Mouse (Mus musculus): ENCODE measurements around the gene Zdhhc17. TPM values are rescaled to one million over a fixed set of nuclear protein-coding genes. Genes with fewer than 3 reads are reported as not detected.
A peak's percentile ranks its signal among the peaks of the same experiment; 100 is the strongest.

The Zdhhc17 gene
- polyA plus RNA-seq, 1 experiment from 2014 or later: 34.2 TPM

GRCm38 (mm10) chr10:110935081-110935480 is 74.9 kb downstream of the Zdhhc17 start:
- Histone ChIP-seq H3K9me3 (ENCODE audit: control insufficient read depth, low read depth, low read length) (no peaks in the 10 kb centered on the region), H3K9ac (replicated peaks; ENCODE audit: low read depth, low read length) (no peak overlapping the region), H3K4me3 (ENCODE audit: low read depth, low read length) (no peak overlapping the region), H3K4me2 (replicated peaks; ENCODE audit: low read depth, low read length) (no peak overlapping the region), H3K36me3 (ENCODE audit: control insufficient read depth, insufficient read depth, low read length) (peaks cover 14% of the 10 kb centered on the region; the same call in 1 of the 2 replicates), H3K4me1 (ENCODE audit: control insufficient read depth, insufficient read depth, low read length) (no peaks in the 10 kb centered on the region), H3K27ac (ENCODE audit: low read length) (no peak overlapping the region), H3K27me3 (ENCODE audit: control insufficient read depth, insufficient read depth, low read length) (no peaks in the 10 kb centered on the region)
- WGBS: 82% methylated on average over 11 of the region's 11 CpGs
- ATAC-seq (ENCODE audit: insufficient number of reproducible peaks, insufficient read depth, low FRiP score, low read depth): no peak

- no peak overlapping the region for H3K4me2 ChIP-seq (replicated peaks; ENCODE audit: low read depth, low read length)
- WGBS: 78% methylated on average over 5 of the region's 5 CpGs
- 0 out of 2 replicates have a peak, but pooled peaks cover 8% of the 10 kb centered on the region for H3K4me1 ChIP-seq (ENCODE audit: control insufficient read depth, insufficient read depth, low read length)
- H3K9ac ChIP-seq (replicated peaks; ENCODE audit: low read depth, low read length): no peak overlapping the region
- 0 out of 2 replicates have a peak, but pooled peaks cover 4% of the 10 kb centered on the region for H3K36me3 ChIP-seq (ENCODE audit: control insufficient read depth, insufficient read depth, low read length)
- H3K27me3 ChIP-seq (ENCODE audit: control insufficient read depth, insufficient read depth, low read length): no peaks in the 10 kb centered on the region
- H3K4me3 ChIP-seq (ENCODE audit: low read depth, low read length): no peak overlapping the region
- no peak overlapping the region for H3K27ac ChIP-seq (ENCODE audit: low read length)
- ATAC-seq (ENCODE audit: insufficient number of reproducible peaks, insufficient read depth, low FRiP score, low read depth): no peak
- no peaks in the 10 kb centered on the region for H3K9me3 ChIP-seq (ENCODE audit: control insufficient read depth, low read depth, low read length)
Measured at GRCm38 (mm10) chr10:110933584-110933983, 76.4 kb downstream of the Zdhhc17 start.

- H3K9ac ChIP-seq (replicated peaks; ENCODE audit: low read depth, low read length): no peak overlapping the region
- H3K9me3 ChIP-seq (ENCODE audit: control insufficient read depth, low read depth, low read length): no peaks in the 10 kb centered on the region
- H3K36me3 ChIP-seq (ENCODE audit: control insufficient read depth, insufficient read depth, low read length): 0 out of 2 replicates have a peak, but pooled peaks cover 4% of the 10 kb centered on the region
- ATAC-seq (ENCODE audit: insufficient number of reproducible peaks, insufficient read depth, low FRiP score, low read depth): peak; percentile 76; the same call in 1 of the 2 replicates
- H3K4me3 ChIP-seq (ENCODE audit: low read depth, low read length): no peak overlapping the region
- H3K27me3 ChIP-seq (ENCODE audit: control insufficient read depth, insufficient read depth, low read length): no peaks in the 10 kb centered on the region
- peaks cover 20% of the 10 kb centered on the region for H3K4me1 ChIP-seq (ENCODE audit: control insufficient read depth, insufficient read depth, low read length)
- 68% methylated on average over 20 of the region's 20 CpGs for WGBS
- H3K4me2 ChIP-seq (replicated peaks; ENCODE audit: low read depth, low read length): no peak overlapping the region; the same call in 1 of the 2 replicates
- H3K27ac ChIP-seq (ENCODE audit: low read length): no peak overlapping the region
Measured at GRCm38 (mm10) chr10:110931913-110932560, 77.9 kb downstream of the Zdhhc17 start.

- Histone ChIP-seq H3K36me3 (ENCODE audit: control insufficient read depth, insufficient read depth, low read length) (0 out of 2 replicates have a peak, but pooled peaks cover 4% of the 10 kb centered on the region), H3K9me3 (ENCODE audit: control insufficient read depth, low read depth, low read length) (no peaks in the 10 kb centered on the region), H3K4me1 (ENCODE audit: control insufficient read depth, insufficient read depth, low read length) (peaks cover 27% of the 10 kb centered on the region), H3K27me3 (ENCODE audit: control insufficient read depth, insufficient read depth, low read length) (no peaks in the 10 kb centered on the region), H3K27ac (ENCODE audit: low read length) (no peak overlapping the region), H3K4me3 (ENCODE audit: low read depth, low read length) (no peak overlapping the region), H3K4me2 (replicated peaks; ENCODE audit: low read depth, low read length) (no peak overlapping the region; the same call in 1 of the 2 replicates), H3K9ac (replicated peaks; ENCODE audit: low read depth, low read length) (no peak overlapping the region)
- no peak for ATAC-seq (ENCODE audit: insufficient number of reproducible peaks, insufficient read depth, low FRiP score, low read depth)
- 74% methylated on average over 13 of the region's 13 CpGs for WGBS
Measured at GRCm38 (mm10) chr10:110931161-110931912, 78.6 kb downstream of the Zdhhc17 start.

- no peak overlapping the region for H3K4me3 ChIP-seq (ENCODE audit: low read depth, low read length)
- H3K9ac ChIP-seq (replicated peaks; ENCODE audit: low read depth, low read length): no peak overlapping the region
- no peaks in the 10 kb centered on the region for H3K36me3 ChIP-seq (ENCODE audit: control insufficient read depth, insufficient read depth, low read length)
- H3K27ac ChIP-seq (ENCODE audit: low read length): no peak overlapping the region; the same call in 1 of the 2 replicates
- H3K27me3 ChIP-seq (ENCODE audit: control insufficient read depth, insufficient read depth, low read length): no peaks in the 10 kb centered on the region
- H3K9me3 ChIP-seq (ENCODE audit: control insufficient read depth, low read depth, low read length): no peaks in the 10 kb centered on the region
- H3K4me1 ChIP-seq (ENCODE audit: control insufficient read depth, insufficient read depth, low read length): peaks cover 36% of the 10 kb centered on the region
- WGBS: 43% methylated on average over 4 of the region's 4 CpGs
- H3K4me2 ChIP-seq (replicated peaks; ENCODE audit: low read depth, low read length): no peak overlapping the region
- no peak for ATAC-seq (ENCODE audit: insufficient number of reproducible peaks, insufficient read depth, low FRiP score, low read depth)
Measured at GRCm38 (mm10) chr10:110929756-110930155, 80.2 kb downstream of the Zdhhc17 start.

GRCm38 (mm10) chr10:110927491-110927890 is 82.4 kb downstream of the Zdhhc17 start:
- ATAC-seq (ENCODE audit: insufficient number of reproducible peaks, insufficient read depth, low FRiP score, low read depth): no peak
- H3K4me2 ChIP-seq (replicated peaks; ENCODE audit: low read depth, low read length): no peak overlapping the region; the same call in 1 of the 2 replicates

GRCm38 (mm10) chr10:110922612-110923011 is 87.3 kb downstream of the Zdhhc17 start:
- Histone ChIP-seq H3K36me3 (ENCODE audit: control insufficient read depth, insufficient read depth, low read length) (no peaks in the 10 kb centered on the region), H3K27ac (ENCODE audit: low read length) (no peak overlapping the region), H3K27me3 (ENCODE audit: control insufficient read depth, insufficient read depth, low read length) (no peaks in the 10 kb centered on the region), H3K9me3 (ENCODE audit: control insufficient read depth, low read depth, low read length) (no peaks in the 10 kb centered on the region), H3K9ac (replicated peaks; ENCODE audit: low read depth, low read length) (no peak overlapping the region), H3K4me2 (replicated peaks; ENCODE audit: low read depth, low read length) (peak overlapping the region; percentile 76), H3K4me1 (ENCODE audit: control insufficient read depth, insufficient read depth, low read length) (peaks cover 27% of the 10 kb centered on the region), H3K4me3 (ENCODE audit: low read depth, low read length) (no peak overlapping the region)
- WGBS: 66% methylated on average over 9 of the region's 9 CpGs
- no peak for ATAC-seq (ENCODE audit: insufficient number of reproducible peaks, insufficient read depth, low FRiP score, low read depth)

More at GRCm38 (mm10) chr10:110927491-110927890, 82.4 kb downstream of the Zdhhc17 start:
- Histone ChIP-seq H3K4me1 (ENCODE audit: control insufficient read depth, insufficient read depth, low read length) (peaks cover 36% of the 10 kb centered on the region), H3K27me3 (ENCODE audit: control insufficient read depth, insufficient read depth, low read length) (no peaks in the 10 kb centered on the region), H3K4me3 (ENCODE audit: low read depth, low read length) (no peak overlapping the region), H3K9me3 (ENCODE audit: control insufficient read depth, low read depth, low read length) (no peaks in the 10 kb centered on the region), H3K27ac (ENCODE audit: low read length) (peak overlapping the region; percentile 48; the same call in 1 of the 2 replicates), H3K9ac (replicated peaks; ENCODE audit: low read depth, low read length) (no peak overlapping the region), H3K36me3 (ENCODE audit: control insufficient read depth, insufficient read depth, low read length) (no peaks in the 10 kb centered on the region)
- WGBS: 27% methylated on average over 11 of the region's 11 CpGs

GRCm38 (mm10) chr10:110921890-110922289 is 88.0 kb downstream of the Zdhhc17 start:
- H3K27me3 ChIP-seq (ENCODE audit: control insufficient read depth, insufficient read depth, low read length): no peaks in the 10 kb centered on the region
- no peaks in the 10 kb centered on the region for H3K9me3 ChIP-seq (ENCODE audit: control insufficient read depth, low read depth, low read length)
- H3K27ac ChIP-seq (ENCODE audit: low read length): no peak overlapping the region
- peaks cover 20% of the 10 kb centered on the region; the same call in 1 of the 2 replicates for H3K4me1 ChIP-seq (ENCODE audit: control insufficient read depth, insufficient read depth, low read length)
- ATAC-seq (ENCODE audit: insufficient number of reproducible peaks, insufficient read depth, low FRiP score, low read depth): no peak
- WGBS: 52% methylated on average over 3 of the region's 3 CpGs
- H3K36me3 ChIP-seq (ENCODE audit: control insufficient read depth, insufficient read depth, low read length): no peaks in the 10 kb centered on the region
- H3K4me2 ChIP-seq (replicated peaks; ENCODE audit: low read depth, low read length): peak overlapping the region; percentile 76
- peak overlapping the region; percentile 68; the same call in 1 of the 2 replicates for H3K4me3 ChIP-seq (ENCODE audit: low read depth, low read length)
- H3K9ac ChIP-seq (replicated peaks; ENCODE audit: low read depth, low read length): no peak overlapping the region

All from stomach, embryonic 14.5 days (tissue).